Mouse (Mus musculus) liver, embryonic 14.5 days (tissue): Measurements from ENCODE around the gene Kat2b.

Experiments used
- CTCF ChIP-seq: IDR thresholded peaks from 2 replicates; pipeline ENCODE4 v1.5.1; 2016; ENCODE audit warnings: antibody characterized with exemption, low read depth, control low read depth
- EP300 ChIP-seq: IDR thresholded peaks from 2 replicates; pipeline ENCODE4 v1.6.1; 2016; ENCODE audit warnings: antibody characterized with exemption, low read depth

GRCm38 (mm10) chr17:53694039-53694438 lies 127.4 kb downstream of the Kat2b start:
- TF ChIP-seq EP300 (no peak), CTCF (peak; percentile 27; the same call in 1 of the 2 replicates)
